Mouse (Mus musculus): ENCODE results near the gene Ist1. TPM values are rescaled to one million over a fixed set of nuclear protein-coding genes. Genes with fewer than 3 reads are reported as not detected.
A peak's percentile ranks its signal among the peaks of the same experiment; 100 is the strongest.

The Ist1 gene
- total and polyA plus RNA-seq, 3 experiments: 27.1 to 37.8 (median 37.4) TPM

DNA sequence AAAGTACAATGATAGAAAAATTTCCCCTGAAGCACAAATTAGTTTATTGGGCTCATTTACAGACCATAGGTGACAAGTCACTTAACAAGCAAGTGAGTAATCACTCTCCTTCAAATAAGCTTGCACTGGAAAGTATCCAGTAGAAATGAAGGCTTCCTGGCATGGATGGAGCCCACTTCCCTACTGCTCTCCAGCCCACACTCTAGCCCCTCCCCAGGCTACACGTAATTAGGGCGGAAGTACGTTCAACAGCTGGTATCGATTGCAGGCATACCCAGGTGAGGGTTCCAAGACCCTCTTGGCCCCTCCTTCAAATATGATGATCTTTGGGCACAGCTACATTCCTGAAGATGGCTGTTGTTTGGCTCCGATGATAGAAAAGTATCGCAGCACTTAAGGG is 1.1 kb upstream of the Ist1 start:
- 65% methylated on average over 6 of the region's 6 CpGs for WGBS
- TF ChIP-seq CTCF (IDR thresholded peaks at IDR 0.05) (no peak), EP300 (IDR thresholded peaks at IDR 0.05; ENCODE audit: insufficient read depth, low read depth, low read length) (no peak), POLR2A (IDR thresholded peaks at IDR 0.05; ENCODE audit: insufficient read depth, low read depth, low read length) (no peak)
- Histone ChIP-seq H3K4me1 (ENCODE audit: control insufficient read depth, insufficient read depth, low read length) (peaks cover 7% of the 10 kb centered on the region), H3K27ac (no peak overlapping the region), H3K9ac (ENCODE audit: low read depth, low read length) (no peak overlapping the region), H3K4me3 (no peak overlapping the region; the same call in 1 of the 2 replicates), H3K27me3 (ENCODE audit: control insufficient read depth, insufficient read depth, low read length) (no peaks in the 10 kb centered on the region), H3K79me2 (replicated peaks; ENCODE audit: control insufficient read depth, insufficient read depth, low read length) (peaks cover 4% of the 10 kb centered on the region), H3K36me3 (ENCODE audit: control insufficient read depth, insufficient read depth, low read length) (peaks cover 2% of the 10 kb centered on the region; the same call in 1 of the 2 replicates)
- no peak for DNase-seq
- intact Hi-C loops (cut with DNase I): loop anchor here (5.0 kb wide), 2 partner anchors 87 to 173 kb away; partner anchors contain the start of genes Dhodh and Phlpp2

GRCm38 (mm10) chr8:109692443-109693145 is 466 bp downstream of the Ist1 start:
- Histone ChIP-seq H3K4me3 (peak overlapping the region; percentile 89), H3K36me3 (ENCODE audit: control insufficient read depth, insufficient read depth, low read length) (peaks cover 2% of the 10 kb centered on the region; the same call in 1 of the 2 replicates), H3K9ac (ENCODE audit: low read depth, low read length) (peak overlapping the region; percentile 93), H3K27ac (peak overlapping the region; percentile 95), H3K4me1 (ENCODE audit: control insufficient read depth, insufficient read depth, low read length) (peaks cover 7% of the 10 kb centered on the region), H3K27me3 (ENCODE audit: control insufficient read depth, insufficient read depth, low read length) (no peaks in the 10 kb centered on the region), H3K79me2 (replicated peaks; ENCODE audit: control insufficient read depth, insufficient read depth, low read length) (peaks cover 6% of the 10 kb centered on the region)
- intact Hi-C loops (cut with DNase I): loop anchor here (1.0 to 5.0 kb wide), 4 partner anchors 13 to 175 kb away; partner anchors contain the start of genes Ap1g1, Dhodh, Phlpp2 and Zfp821
- DNase-seq: no peak
- no peak for TF ChIP-seq EP300 (IDR thresholded peaks at IDR 0.05; ENCODE audit: insufficient read depth, low read depth, low read length)
- no peak for TF ChIP-seq POLR2A (IDR thresholded peaks at IDR 0.05; ENCODE audit: insufficient read depth, low read depth, low read length)
- no peak for TF ChIP-seq CTCF (IDR thresholded peaks at IDR 0.05)
- under 1% methylated on average over 38 of the region's 38 CpGs for WGBS

GRCm38 (mm10) chr8:109691769-109692168 is 1.3 kb downstream of the Ist1 start:
- H3K4me3 ChIP-seq: peak overlapping the region; percentile 89
- H3K9ac ChIP-seq (ENCODE audit: low read depth, low read length): no peak overlapping the region
- 39% methylated on average over 5 of the region's 5 CpGs for WGBS
- DNase-seq: peak in 1 of 2 experiments; percentile 6
- peaks cover 2% of the 10 kb centered on the region; the same call in 1 of the 2 replicates for H3K36me3 ChIP-seq (ENCODE audit: control insufficient read depth, insufficient read depth, low read length)
- H3K79me2 ChIP-seq (replicated peaks; ENCODE audit: control insufficient read depth, insufficient read depth, low read length): peaks cover 9% of the 10 kb centered on the region
- H3K4me1 ChIP-seq (ENCODE audit: control insufficient read depth, insufficient read depth, low read length): peaks cover 9% of the 10 kb centered on the region
- H3K27ac ChIP-seq: no peak overlapping the region
- TF ChIP-seq CTCF (IDR thresholded peaks at IDR 0.05): peak; percentile 43
- TF ChIP-seq POLR2A (IDR thresholded peaks at IDR 0.05; ENCODE audit: insufficient read depth, low read depth, low read length): no peak
- TF ChIP-seq EP300 (IDR thresholded peaks at IDR 0.05; ENCODE audit: insufficient read depth, low read depth, low read length): no peak
- intact Hi-C loops (cut with DNase I): loop anchor here (5.0 kb wide), 2 partner anchors 84 to 176 kb away; partner anchors contain the start of genes Dhodh and Phlpp2
- no peaks in the 10 kb centered on the region for H3K27me3 ChIP-seq (ENCODE audit: control insufficient read depth, insufficient read depth, low read length)

DNA sequence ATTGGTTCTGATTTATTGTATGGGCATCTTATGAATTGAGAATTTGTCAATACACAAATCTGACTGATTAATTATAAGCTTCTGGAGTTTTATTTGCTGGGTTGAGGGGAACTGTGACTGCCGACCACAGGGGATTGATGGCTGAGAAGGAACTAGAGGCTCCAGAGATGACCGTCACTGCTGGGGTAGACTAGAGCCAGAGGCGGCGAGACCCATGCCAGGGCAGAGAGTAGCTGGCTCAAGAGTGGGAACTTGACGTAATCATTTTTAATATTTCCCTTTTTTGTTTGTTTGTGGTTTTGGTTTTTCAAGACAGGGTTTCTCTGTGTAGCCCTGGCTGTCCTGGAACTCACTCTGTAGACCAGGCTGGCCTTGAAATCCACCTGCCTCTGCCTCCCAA is 5.8 kb downstream of the Ist1 start:
- Histone ChIP-seq H3K27ac (no peak overlapping the region), H3K27me3 (ENCODE audit: control insufficient read depth, insufficient read depth, low read length) (no peaks in the 10 kb centered on the region), H3K4me1 (ENCODE audit: control insufficient read depth, insufficient read depth, low read length) (peaks cover 12% of the 10 kb centered on the region), H3K4me3 (no peak overlapping the region), H3K79me2 (replicated peaks; ENCODE audit: control insufficient read depth, insufficient read depth, low read length) (peaks cover 11% of the 10 kb centered on the region), H3K36me3 (ENCODE audit: control insufficient read depth, insufficient read depth, low read length) (peaks cover 6% of the 10 kb centered on the region), H3K9ac (ENCODE audit: low read depth, low read length) (no peak overlapping the region)
- intact Hi-C loops (cut with DNase I): no loop called here
- no peak for TF ChIP-seq POLR2A (IDR thresholded peaks at IDR 0.05; ENCODE audit: insufficient read depth, low read depth, low read length)
- no peak for TF ChIP-seq CTCF (IDR thresholded peaks at IDR 0.05)
- TF ChIP-seq EP300 (IDR thresholded peaks at IDR 0.05; ENCODE audit: insufficient read depth, low read depth, low read length): no peak
- peak in 1 of 2 experiments; percentile 14 for DNase-seq
- WGBS: 86% methylated on average over 5 of the region's 5 CpGs

- Histone ChIP-seq H3K36me3 (ENCODE audit: control insufficient read depth, insufficient read depth, low read length) (peaks cover 12% of the 10 kb centered on the region), H3K27ac (no peak overlapping the region), H3K27me3 (ENCODE audit: control insufficient read depth, insufficient read depth, low read length) (no peaks in the 10 kb centered on the region), H3K4me1 (ENCODE audit: control insufficient read depth, insufficient read depth, low read length) (peaks cover 5% of the 10 kb centered on the region), H3K9ac (ENCODE audit: low read depth, low read length) (no peak overlapping the region), H3K79me2 (replicated peaks; ENCODE audit: control insufficient read depth, insufficient read depth, low read length) (peaks cover 8% of the 10 kb centered on the region), H3K4me3 (no peak overlapping the region)
- no peak for DNase-seq
- intact Hi-C loops (cut with DNase I): no loop called here
- TF ChIP-seq CTCF (IDR thresholded peaks at IDR 0.05) (no peak), EP300 (IDR thresholded peaks at IDR 0.05; ENCODE audit: insufficient read depth, low read depth, low read length) (no peak), POLR2A (IDR thresholded peaks at IDR 0.05; ENCODE audit: insufficient read depth, low read depth, low read length) (no peak)
- WGBS: 92% methylated on average over 5 of the region's 5 CpGs
These were observed 10.9 kb downstream of the Ist1 start for GRCm38 (mm10) chr8:109682120-109682519.

DNA sequence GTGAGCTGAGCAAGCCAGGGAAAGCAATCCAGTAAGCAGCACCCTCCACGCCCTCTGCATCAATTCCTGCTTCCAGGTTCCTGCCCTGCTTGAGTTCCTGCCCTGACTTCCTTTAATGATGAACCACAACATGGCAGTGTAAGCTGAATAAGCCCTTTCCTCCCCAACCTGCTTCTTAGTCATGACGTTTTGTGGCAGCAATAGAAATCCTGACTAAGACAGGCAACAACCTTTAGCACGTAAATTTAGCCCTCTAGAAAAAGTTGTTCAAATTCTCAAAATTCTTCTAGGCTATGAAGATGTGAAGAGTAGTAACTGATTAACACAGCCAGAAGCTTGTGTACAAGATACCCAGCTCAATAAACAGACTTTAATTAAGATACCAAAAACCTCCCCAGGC is 11.5 kb downstream of the Ist1 start:
- WGBS: 76% methylated on average over 3 of the region's 3 CpGs
- Histone ChIP-seq H3K4me1 (ENCODE audit: control insufficient read depth, insufficient read depth, low read length) (peaks cover 3% of the 10 kb centered on the region), H3K4me3 (no peak overlapping the region), H3K79me2 (replicated peaks; ENCODE audit: control insufficient read depth, insufficient read depth, low read length) (peaks cover 6% of the 10 kb centered on the region), H3K27me3 (ENCODE audit: control insufficient read depth, insufficient read depth, low read length) (no peaks in the 10 kb centered on the region), H3K27ac (no peak overlapping the region), H3K36me3 (ENCODE audit: control insufficient read depth, insufficient read depth, low read length) (peaks cover 13% of the 10 kb centered on the region), H3K9ac (ENCODE audit: low read depth, low read length) (no peak overlapping the region)
- intact Hi-C loops (cut with DNase I): no loop called here
- no peak for DNase-seq
- TF ChIP-seq CTCF (IDR thresholded peaks at IDR 0.05) (no peak), POLR2A (IDR thresholded peaks at IDR 0.05; ENCODE audit: insufficient read depth, low read depth, low read length) (no peak), EP300 (IDR thresholded peaks at IDR 0.05; ENCODE audit: insufficient read depth, low read depth, low read length) (no peak)
